Mouse (Mus musculus): ENCODE results near the gene Cldn20. TPM values are rescaled to one million over a fixed set of nuclear protein-coding genes. Genes with fewer than 3 reads are reported as not detected.

The Cldn20 gene
- polyA plus RNA-seq, 1 experiment = 0.25 TPM

- H3K4me3 ChIP-seq (replicated peaks; ENCODE audit: insufficient read depth, low read depth, low read length) = peak within 1 kb of the TSS; percentile 80
- no peaks in the 10 kb centered on the region for H3K4me1 ChIP-seq (ENCODE audit: control insufficient read depth, insufficient read depth, low read length)
- WGBS = 1% methylated on average over 60 of the region's 60 CpGs
These were observed 25.3 kb downstream of the Cldn20 start, which contains the start of gene Tfb1m for GRCm38 (mm10) chr17:3557331-3558311. Gene Tfb1m, minus strand, starts transcription at chr17:3557781.

GRCm38 (mm10) chr17:3558356-3558870 lies 26.1 kb downstream of the Cldn20 start:
- TF ChIP-seq CTCF (IDR thresholded peaks at IDR 0.05; ENCODE audit: borderline replicate concordance, insufficient read depth, low read depth, low read length) (no peak), POLR2A (IDR thresholded peaks at IDR 0.05; ENCODE audit: borderline replicate concordance, insufficient read depth, low read length) (no peak)
- H3K27ac ChIP-seq (ENCODE audit: insufficient read depth, low read length) = no peak overlapping the region

More at GRCm38 (mm10) chr17:3557331-3558311, 25.3 kb downstream of the Cldn20 start, which contains the start of gene Tfb1m:
- peak within 1 kb of the TSS; percentile 36; the same call in 1 of the 2 replicates for H3K27ac ChIP-seq (ENCODE audit: insufficient read depth, low read length)
- TF ChIP-seq POLR2A (IDR thresholded peaks at IDR 0.05; ENCODE audit: borderline replicate concordance, insufficient read depth, low read length) (peak; percentile 71; the same call in 1 of the 2 replicates), CTCF (IDR thresholded peaks at IDR 0.05; ENCODE audit: borderline replicate concordance, insufficient read depth, low read depth, low read length) (no peak)
- no peaks in the 10 kb centered on the region for H3K27me3 ChIP-seq (ENCODE audit: control insufficient read depth, insufficient read depth, low read length)
- peak; percentile 98 to 99 for DNase-seq

GRCm38 (mm10) chr17:3560534-3560933 lies 28.2 kb downstream of the Cldn20 start:
- DNase-seq = no peak
- Histone ChIP-seq H3K4me1 (ENCODE audit: control insufficient read depth, insufficient read depth, low read length) (no peaks in the 10 kb centered on the region), H3K4me3 (replicated peaks; ENCODE audit: insufficient read depth, low read depth, low read length) (no peak overlapping the region), H3K27me3 (ENCODE audit: control insufficient read depth, insufficient read depth, low read length) (no peaks in the 10 kb centered on the region), H3K27ac (ENCODE audit: insufficient read depth, low read length) (no peak overlapping the region)
- WGBS = 59% methylated on average over 3 of the region's 3 CpGs
- TF ChIP-seq POLR2A (IDR thresholded peaks at IDR 0.05; ENCODE audit: borderline replicate concordance, insufficient read depth, low read length) = no peak
- TF ChIP-seq CTCF (IDR thresholded peaks at IDR 0.05; ENCODE audit: borderline replicate concordance, insufficient read depth, low read depth, low read length) = 0 out of 2 replicates have a peak, but pooled peaks have one; percentile 2

More at GRCm38 (mm10) chr17:3558356-3558870, 26.1 kb downstream of the Cldn20 start:
- Histone ChIP-seq H3K4me3 (replicated peaks; ENCODE audit: insufficient read depth, low read depth, low read length) (no peak overlapping the region), H3K4me1 (ENCODE audit: control insufficient read depth, insufficient read depth, low read length) (no peaks in the 10 kb centered on the region), H3K27me3 (ENCODE audit: control insufficient read depth, insufficient read depth, low read length) (no peaks in the 10 kb centered on the region)
- WGBS = 85% methylated on average over 9 of the region's 9 CpGs
- peak in 1 of 2 experiments; percentile 12 for DNase-seq

GRCm38 (mm10) chr17:3562405-3562804 lies 30.1 kb downstream of the Cldn20 start:
- 59% methylated on average over 8 of the region's 8 CpGs for WGBS
- H3K4me3 ChIP-seq (replicated peaks; ENCODE audit: insufficient read depth, low read depth, low read length) = no peak overlapping the region
- no peaks in the 10 kb centered on the region for H3K27me3 ChIP-seq (ENCODE audit: control insufficient read depth, insufficient read depth, low read length)
- DNase-seq = no peak
- no peak overlapping the region for H3K27ac ChIP-seq (ENCODE audit: insufficient read depth, low read length)
- TF ChIP-seq POLR2A (IDR thresholded peaks at IDR 0.05; ENCODE audit: borderline replicate concordance, insufficient read depth, low read length) (no peak), CTCF (IDR thresholded peaks at IDR 0.05; ENCODE audit: borderline replicate concordance, insufficient read depth, low read depth, low read length) (no peak)
- H3K4me1 ChIP-seq (ENCODE audit: control insufficient read depth, insufficient read depth, low read length) = no peaks in the 10 kb centered on the region

- no peak overlapping the region for H3K27ac ChIP-seq (ENCODE audit: insufficient read depth, low read length)
- 5% methylated on average over 12 of the region's 12 CpGs for WGBS
- TF ChIP-seq POLR2A (IDR thresholded peaks at IDR 0.05; ENCODE audit: borderline replicate concordance, insufficient read depth, low read length) (no peak), CTCF (IDR thresholded peaks at IDR 0.05; ENCODE audit: borderline replicate concordance, insufficient read depth, low read depth, low read length) (peak; percentile 79)
- no peak overlapping the region for H3K4me3 ChIP-seq (replicated peaks; ENCODE audit: insufficient read depth, low read depth, low read length)
- DNase-seq = peak; percentile 53 to 75
- no peaks in the 10 kb centered on the region for H3K27me3 ChIP-seq (ENCODE audit: control insufficient read depth, insufficient read depth, low read length)
- H3K4me1 ChIP-seq (ENCODE audit: control insufficient read depth, insufficient read depth, low read length) = no peaks in the 10 kb centered on the region
These were observed 38.5 kb downstream of the Cldn20 start for GRCm38 (mm10) chr17:3570876-3571275.

Other genes with a start within 250 kb of the Cldn20 start
- 5.4 and 6.2 TPM in 2 replicates for gene Tiam2, start 206.0 kb upstream of the Cldn20 start, polyA plus RNA-seq (2012; rRNA removed)
- 8.4 and 8.8 TPM in 2 replicates for gene Tfb1m, start 25.2 kb downstream of the Cldn20 start, polyA plus RNA-seq (2012; rRNA removed)
- not detected in 2 replicates for gene Nox3, start 163.7 kb downstream of the Cldn20 start, polyA plus RNA-seq (2012; rRNA removed)

Measured in cerebellum, adult 2 months (tissue).